Comparison of ENCODE assay signal across 8 mouse cellular contexts in the genomic region with DNA sequence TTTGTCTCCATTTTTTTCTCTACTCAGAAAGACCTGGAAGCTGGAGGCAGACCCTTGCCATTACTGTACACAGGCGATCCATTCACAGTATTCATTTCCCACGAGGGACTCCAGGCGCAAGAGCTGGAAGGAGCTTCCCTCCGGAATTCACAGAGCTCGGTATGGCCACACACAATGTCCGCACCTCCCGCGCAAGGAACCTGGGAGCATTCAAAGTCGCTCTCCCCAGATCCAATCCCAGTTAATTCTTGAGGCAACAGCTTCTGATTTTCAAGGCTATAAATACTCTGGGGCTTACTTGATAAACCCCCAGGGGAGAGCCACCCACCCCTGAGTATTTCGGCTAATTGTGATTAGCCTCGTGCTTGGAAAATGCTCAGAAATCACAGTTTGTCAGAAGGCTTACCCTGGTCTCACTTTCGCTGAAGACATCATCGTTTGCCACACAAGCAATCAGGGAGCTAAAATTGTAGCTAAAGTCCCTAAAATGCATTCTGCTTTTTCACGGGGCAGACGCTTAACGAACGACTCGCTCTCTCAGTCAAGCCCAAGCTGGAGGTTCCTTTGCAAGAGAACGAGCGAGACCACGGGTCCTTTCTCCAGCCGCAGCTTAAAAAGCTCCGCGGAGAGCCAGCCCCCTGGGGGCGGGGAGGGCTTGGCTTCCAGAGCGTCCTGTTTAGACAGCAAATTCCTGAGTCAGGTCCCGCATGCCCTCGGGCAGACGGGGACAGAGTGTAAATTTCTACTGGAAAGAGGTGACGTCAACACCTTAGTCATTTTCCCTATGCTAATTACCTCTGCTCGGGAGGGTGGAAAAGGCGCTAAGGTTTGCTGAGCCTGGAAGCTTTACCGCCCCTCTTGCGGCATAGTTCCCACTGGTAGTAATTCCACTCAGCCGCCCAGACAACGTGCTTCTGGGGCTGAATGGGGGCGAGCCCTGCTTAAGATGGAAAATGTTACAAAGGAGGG. TPM values are rescaled to one million over a fixed set of nuclear protein-coding genes. Genes with fewer than 3 reads are reported as not detected.
DNase-seq lines count a peak whose midpoint lies in the region; ATAC-seq and TF ChIP-seq lines count a peak whose summit lies in the region.

No protein-coding gene starts in this region.

- dilution Hi-C loops in CH12.LX (cut with MboI; ENCODE audit: extremely low pct_ligation_motif_present, extremely low pct_unique_long_range_greater_than_20kb, low sequenced_read_pairs): no loop called here

- peak; percentile 85 for ATAC-seq in forebrain, embryonic 15.5 days (replicated peaks)
- peak; percentile 63; the same call in 1 of the 2 replicates for ATAC-seq in liver, embryonic 14.5 days (ENCODE audit: insufficient read depth)
- ATAC-seq in neural tube, embryonic 12.5 days (ENCODE audit: low FRiP score, low read depth): peak; percentile 89

- peak; percentile 52; the same call in 1 of the 2 replicates for TF ChIP-seq EP300 in CH12.LX (IDR thresholded peaks at IDR 0.05; ENCODE audit: low read length)
- TF ChIP-seq EP300 in liver, embryonic 14.5 days (IDR thresholded peaks at IDR 0.05; ENCODE audit: low read depth): no peak

- no peak for TF ChIP-seq RAD21 in CH12.LX (IDR thresholded peaks at IDR 0.05; ENCODE audit: low read depth, low read length)

- peak overlapping the region; percentile 35 to 49 (median 45) for H3K4me3 ChIP-seq in CH12.LX (replicated peaks in 1 of 3; ENCODE audit: low read depth in 2 of 3, low read length in 2 of 3, poor library complexity in 1 of 3)
- peak overlapping the region; percentile 43 for H3K4me3 ChIP-seq in forebrain, embryonic 15.5 days
- peak overlapping the region; percentile 38 to 44 for H3K4me3 ChIP-seq in liver, embryonic 14.5 days (ENCODE audit: insufficient read depth in 1 of 2, low read depth in 2 of 2, low read length in 2 of 2)
- peak overlapping the region; percentile 27 for H3K4me3 ChIP-seq in neural tube, embryonic 12.5 days

- intact Hi-C loops in heart, postnatal 10 days (cut with DNase I): loop anchor here (2.0 kb wide), 3 partner anchors 29 to 59 kb away; no protein-coding TSS in a partner anchor

- no peaks in the 10 kb centered on the region for H3K9me3 ChIP-seq in CH12.LX (replicated peaks; ENCODE audit: low read length)
- no peaks in the 10 kb centered on the region for H3K9me3 ChIP-seq in forebrain, embryonic 15.5 days
- H3K9me3 ChIP-seq in liver, embryonic 14.5 days (ENCODE audit: control insufficient read depth, low read length): no peaks in the 10 kb centered on the region
- H3K9me3 ChIP-seq in neural tube, embryonic 12.5 days: no peaks in the 10 kb centered on the region

- TF ChIP-seq CTCF in CH12.LX (conservative IDR thresholded peaks at IDR 0.05 in 1 of 2, IDR thresholded peaks at IDR 0.05 in 1 of 2; ENCODE audit: low read depth in 2 of 2, low read length in 2 of 2): no peak
- no peak for TF ChIP-seq CTCF in liver, embryonic 14.5 days (IDR thresholded peaks at IDR 0.05; ENCODE audit: low read depth)

- peak; percentile 74 for DNase-seq in CH12.LX (ENCODE audit: extremely low read depth)
- peak; percentile 47 for DNase-seq in cerebellum, adult 11 months
- peak; percentile 92 to 94 for DNase-seq in heart, postnatal 10 days
- DNase-seq in kidney, postnatal 36 days: peak; percentile 95 to 97
- DNase-seq in liver, embryonic 14.5 days (ENCODE audit: low read depth in 3 of 3, low spot score in 3 of 3): peak; percentile 20 to 38 (median 35)
- peak; percentile 14 for DNase-seq in thymus, postnatal 0 days (ENCODE audit: low spot score)

- no peaks in the 10 kb centered on the region for H3K79me2 ChIP-seq in CH12.LX (replicated peaks; ENCODE audit: control insufficient read depth, extremely low read depth, insufficient read depth, poor library complexity, severe bottlenecking)

- peaks cover 3 to 36% of the 10 kb centered on the region in 2 experiments; a peak in 2 of 4 replicates for H3K4me1 ChIP-seq in CH12.LX (ENCODE audit: control insufficient read depth in 1 of 2, insufficient read depth in 2 of 2)
- peaks cover 37% of the 10 kb centered on the region for H3K4me1 ChIP-seq in forebrain, embryonic 15.5 days
- H3K4me1 ChIP-seq in liver, embryonic 14.5 days (replicated peaks; ENCODE audit: control insufficient read depth in 2 of 2, insufficient read depth in 2 of 2, low read length in 1 of 2): no peaks in the 10 kb centered on the region
- H3K4me1 ChIP-seq in neural tube, embryonic 12.5 days: peaks cover 42% of the 10 kb centered on the region

- peaks cover 9 to 22% of the 10 kb centered on the region in 2 experiments for H3K36me3 ChIP-seq in CH12.LX (replicated peaks in 1 of 2; ENCODE audit: control insufficient read depth in 1 of 2, insufficient read depth in 1 of 2, low read length in 1 of 2)
- H3K36me3 ChIP-seq in forebrain, embryonic 15.5 days: peaks cover 14% of the 10 kb centered on the region; the same call in 1 of the 2 replicates
- no peaks in the 10 kb centered on the region for H3K36me3 ChIP-seq in liver, embryonic 14.5 days (replicated peaks; ENCODE audit: control insufficient read depth, insufficient read depth, low read depth)
- peaks cover 19% of the 10 kb centered on the region; the same call in 1 of the 2 replicates for H3K36me3 ChIP-seq in neural tube, embryonic 12.5 days

- WGBS in forebrain, embryonic 15.5 days: under 1% methylated on average over 37 of the region's 37 CpGs
- 3% methylated on average over 37 of the region's 37 CpGs for WGBS in liver, embryonic 14.5 days (ENCODE audit: insufficient replicate concordance)
- under 1% methylated on average over 37 of the region's 37 CpGs for WGBS in neural tube, embryonic 12.5 days

- peak overlapping the region; percentile 29 for H3K9ac ChIP-seq in CH12.LX (ENCODE audit: insufficient read depth, low read depth)
- H3K9ac ChIP-seq in forebrain, embryonic 15.5 days (replicated peaks): peak overlapping the region; percentile 53
- H3K9ac ChIP-seq in liver, embryonic 14.5 days (replicated peaks): peak overlapping the region; percentile 23; the same call in 1 of the 2 replicates
- H3K9ac ChIP-seq in neural tube, embryonic 12.5 days: peak overlapping the region; percentile 33

- H3K4me2 ChIP-seq in CH12.LX (ENCODE audit: insufficient read depth, low read depth, poor library complexity, severe bottlenecking): peak overlapping the region; percentile 93
- H3K4me2 ChIP-seq in forebrain, embryonic 15.5 days (replicated peaks): peak overlapping the region; percentile 78
- peak overlapping the region; percentile 58 for H3K4me2 ChIP-seq in liver, embryonic 14.5 days (ENCODE audit: low read depth)
- peak overlapping the region; percentile 67 for H3K4me2 ChIP-seq in neural tube, embryonic 12.5 days (replicated peaks)

- in situ Hi-C loops in CH12.LX (cut with MboI; ENCODE audit: low pct_ligation_motif_present, low pct_unique_long_range_greater_than_20kb, low sequenced_read_pairs): loop anchor here (5.0 kb wide), 1 partner anchor 43 kb away; no protein-coding TSS in a partner anchor

- H3K27me3 ChIP-seq in CH12.LX (replicated peaks): no peaks in the 10 kb centered on the region
- no peaks in the 10 kb centered on the region for H3K27me3 ChIP-seq in forebrain, embryonic 15.5 days
- H3K27me3 ChIP-seq in liver, embryonic 14.5 days (ENCODE audit: control insufficient read depth, insufficient read depth, low read length): peaks cover 30% of the 10 kb centered on the region
- no peaks in the 10 kb centered on the region; the same call in 1 of the 2 replicates for H3K27me3 ChIP-seq in neural tube, embryonic 12.5 days (replicated peaks)

- H3K27ac ChIP-seq in CH12.LX (ENCODE audit: insufficient read depth, low read depth): no peak overlapping the region
- peak overlapping the region; percentile 66 for H3K27ac ChIP-seq in forebrain, embryonic 15.5 days (replicated peaks)
- no peak overlapping the region for H3K27ac ChIP-seq in liver, embryonic 14.5 days
- no peak overlapping the region for H3K27ac ChIP-seq in neural tube, embryonic 12.5 days

- TF ChIP-seq POLR2A in CH12.LX (IDR thresholded peaks at IDR 0.05; ENCODE audit: low read depth, low read length): peak; percentile 38; the same call in 1 of the 2 replicates

TF ChIP-seq in CH12.LX, 34 proteins besides CTCF, POLR2A, EP300 and RAD21 (continues in another document):
- TF ChIP-seq SMC3 (IDR thresholded peaks at IDR 0.05; ENCODE audit: low read depth, low read length) (no peak), JUN (IDR thresholded peaks at IDR 0.05; ENCODE audit: insufficient read depth, low read depth, low read length) (peak; percentile 62), JUND (conservative IDR thresholded peaks at IDR 0.05; ENCODE audit: low read depth, low read length) (peak; percentile 69), ETS1 (conservative IDR thresholded peaks at IDR 0.05; ENCODE audit: low read depth, low read length) (peak; percentile 88), NELFE (IDR thresholded peaks at IDR 0.05; ENCODE audit: low read depth, low read length) (peak; percentile 36; the same call in 1 of the 2 replicates), MAFK (IDR thresholded peaks at IDR 0.05; ENCODE audit: insufficient replicate concordance, low read length) (peak; percentile 37; the same call in 1 of the 2 replicates), SIN3A (IDR thresholded peaks at IDR 0.05; ENCODE audit: low read length) (peak; percentile 77), MYC (IDR thresholded peaks at IDR 0.05; ENCODE audit: low read depth, low read length) (peak; percentile 47; the same call in 1 of the 2 replicates), ELF1 (IDR thresholded peaks at IDR 0.05; ENCODE audit: low read depth, low read length) (no peak), IRF4 (IDR thresholded peaks at IDR 0.05; ENCODE audit: low read depth, low read length) (peak; percentile 25; the same call in 1 of the 2 replicates), HCFC1 (IDR thresholded peaks at IDR 0.05; ENCODE audit: low read depth, low read length) (no peak; the same call in 1 of the 2 replicates), MAZ (IDR thresholded peaks at IDR 0.05; ENCODE audit: low read depth, low read length) (peak; percentile 47; the same call in 1 of the 2 replicates), PAX5 (IDR thresholded peaks at IDR 0.05; ENCODE audit: low read length) (no peak), USF1 (IDR thresholded peaks at IDR 0.05; ENCODE audit: low read depth, low read length) (no peak), RCOR1 (conservative IDR thresholded peaks at IDR 0.05; ENCODE audit: low read depth, low read length) (peak; percentile 89)

RNA-seq across cellular contexts. Expression of a gene that starts 40.5 kb away (rescaled TPM):
- total RNA-seq in CH12.LX (2012; rRNA removed) (not detected in 2 replicates), CH12.LX (2014; rRNA removed) (0.48 TPM in 1 of 2 replicates, not detected in the other)
- polyA plus RNA-seq in CH12.LX (2012; ENCODE audit: insufficient read length, low read depth): 0.26 TPM in 1 of 2 replicates, not detected in the other
- 0.33 TPM in 1 of 2 replicates, not detected in the other for polyA plus RNA-seq in forebrain, embryonic 15.5 days (2015; fragmentation: Nextera tagmentation; extraction: Ambion mirVana)
- total RNA-seq in heart, postnatal 10 days (2021): 100 to 1,000 TPM; 415 to 442 TPM
- not detected in 2 replicates for polyA plus RNA-seq in liver, embryonic 14.5 days (2012; rRNA removed)
- polyA plus RNA-seq in liver, embryonic 14.5 days (2014; fragmentation: Nextera tagmentation; extraction: Ambion mirVana): not detected in 2 replicates
- polyA plus RNA-seq in neural tube, embryonic 12.5 days (2016; fragmentation: Nextera tagmentation; extraction: Ambion mirVana): not detected in 2 replicates
- 0.08 TPM in 2 replicates for polyA plus RNA-seq in thymus, postnatal 0 days (2015; fragmentation: Nextera tagmentation; extraction: Ambion mirVana)

Comparison
In these comparisons a context has a peak if more than half of its experiments do, and no peak if none do; other contexts are left out.
1. DNase-seq: peak in every context shown above with its lines; median percentile 96 in kidney, postnatal 36 days; 93 in heart, postnatal 10 days; 74 in CH12.LX; 47 in cerebellum, adult 11 months; 35 in liver, embryonic 14.5 days; 14 in thymus, postnatal 0 days.